Mouse (Mus musculus) MEL (cell line): ENCODE measurements at regions not wholly inside any gene's neighbourhood (a gene's known extent, or its start where the extent isn't known, plus 50 kb on each side); places are given as distances from the start of the nearest gene placed in this dataset.

Experiments used
- BHLHE40 ChIP-seq: IDR thresholded peaks from 2 replicates; pipeline ENCODE4 v1.6.1; 2012; ENCODE audit warnings: low read depth, mild to moderate bottlenecking, inconsistent platforms, low read length, improper control_type of control experiment, borderline replicate concordance
- CTCF ChIP-seq, 3 experiments: IDR thresholded peaks in 2 of 3; conservative IDR thresholded peaks in 1 of 3; 2 replicates each; pipeline ENCODE4 v1.5.1; 2011 to 2012; ENCODE audit warnings: low read length in 3 of 3, low read depth in 2 of 3, mild to moderate bottlenecking in 2 of 3, improper control_type of control experiment in 1 of 3, inconsistent platforms in 1 of 3, mixed read lengths in 1 of 3, moderate library complexity in 1 of 3; ENCODE audit not compliant: control insufficient read depth in 1 of 3, insufficient read depth in 1 of 3, poor library complexity in 1 of 3, severe bottlenecking in 1 of 3
- MAFK ChIP-seq: IDR thresholded peaks from 2 replicates; pipeline ENCODE4 v1.6.1; 2011; ENCODE audit warnings: low read depth, mild to moderate bottlenecking, low read length, improper control_type of control experiment, borderline replicate concordance
- MYC ChIP-seq: IDR thresholded peaks from 2 replicates; pipeline ENCODE4 v1.6.1; 2011; ENCODE audit warnings: low read depth, mild to moderate bottlenecking, low read length, improper control_type of control experiment, moderate library complexity
- POLR2A ChIP-seq, 2 experiments: IDR thresholded peaks; 2 replicates each; pipeline ENCODE4 v1.6.1; 2011 to 2012; ENCODE audit warnings: low read length in 2 of 2, mild to moderate bottlenecking in 2 of 2, control low read depth in 1 of 2, improper control_type of control experiment in 1 of 2, low read depth in 1 of 2, moderate library complexity in 1 of 2; ENCODE audit not compliant: control insufficient read depth in 1 of 2, insufficient read depth in 1 of 2, poor library complexity in 1 of 2
- RCOR1 ChIP-seq: IDR thresholded peaks from 2 replicates; pipeline ENCODE4 v1.6.1; 2012; ENCODE audit warnings: low read depth, mild to moderate bottlenecking, inconsistent platforms, low read length, improper control_type of control experiment
- SMC3 ChIP-seq: IDR thresholded peaks from 2 replicates; pipeline ENCODE4 v1.6.1; 2011; ENCODE audit warnings: low read depth, low read length, improper control_type of control experiment
- UBTF ChIP-seq: IDR thresholded peaks from 2 replicates; pipeline ENCODE4 v1.6.1; 2012; ENCODE audit warnings: low read depth, mild to moderate bottlenecking, inconsistent platforms, low read length, improper control_type of control experiment, moderate library complexity, borderline replicate concordance; ENCODE audit not compliant: insufficient read depth

- TF ChIP-seq CTCF (IDR thresholded peaks at IDR 0.05 in 2 of 3, conservative IDR thresholded peaks at IDR 0.05 in 1 of 3; ENCODE audit: control insufficient read depth in 1 of 3, insufficient read depth in 1 of 3, low read depth in 2 of 3, low read length in 3 of 3, poor library complexity in 1 of 3, severe bottlenecking in 1 of 3): no peak
- no peak for TF ChIP-seq UBTF
- no peak for TF ChIP-seq MAFK
- TF ChIP-seq BHLHE40: no peak
- TF ChIP-seq RCOR1: no peak
- no peak for TF ChIP-seq SMC3
- no peak for TF ChIP-seq POLR2A (IDR thresholded peaks at IDR 0.05; ENCODE audit: control insufficient read depth in 1 of 2, insufficient read depth in 1 of 2, low read depth in 1 of 2, low read length in 2 of 2, poor library complexity in 1 of 2)
- TF ChIP-seq MYC: no peak
These were observed 292.2 kb upstream of the Large1 start for GRCm38 (mm10) chr8:73645582-73645981.
